Comparison of ENCODE assay signal across 14 mouse cellular contexts in genomic region chr19:43995427-43995826, GRCm38 (mm10). TPM values are rescaled to one million over a fixed set of nuclear protein-coding genes. Genes with fewer than 3 reads are reported as not detected.
"Had no signal": no experiment of that assay in that cellular context is flagged by ENCODE, and none has a peak within 500 bp of the region (broad histone marks: within the 10 kb centered on the region; RNA-seq: fewer than 3 reads in every experiment).

No protein-coding gene starts in this region.

- H3K4me2 ChIP-seq: limb, embryonic 15.5 days; liver, embryonic 12.5 days; midbrain, embryonic 13.5 days; neural tube, embryonic 15.5 days had no signal

- H3K4me1 ChIP-seq: limb, embryonic 15.5 days; midbrain, embryonic 13.5 days; neural tube, embryonic 15.5 days had no signal

- H3K4me3 ChIP-seq: limb, embryonic 15.5 days; liver, embryonic 12.5 days; midbrain, embryonic 13.5 days; neural tube, embryonic 15.5 days had no signal

- H3K27ac ChIP-seq: limb, embryonic 15.5 days; liver, embryonic 12.5 days; midbrain, embryonic 13.5 days; neural tube, embryonic 15.5 days; stomach, postnatal 0 days had no signal

- H3K9me3 ChIP-seq: limb, embryonic 15.5 days; liver, embryonic 12.5 days; midbrain, embryonic 13.5 days; neural tube, embryonic 15.5 days had no signal

- H3K27me3 ChIP-seq: limb, embryonic 15.5 days; liver, embryonic 12.5 days; midbrain, embryonic 13.5 days; neural tube, embryonic 15.5 days had no signal

- ATAC-seq: intestine, postnatal 0 days; liver, embryonic 12.5 days; midbrain, embryonic 13.5 days had no signal

- H3K36me3 ChIP-seq: limb, embryonic 15.5 days; liver, embryonic 12.5 days; midbrain, embryonic 13.5 days; neural tube, embryonic 15.5 days had no signal

- DNase-seq: kidney, adult 8-10 months; kidney, postnatal 25 days; layer of hippocampus, postnatal 36 days; thymus, adult 18-20 months; thymus, postnatal 14 days had no signal

- H3K9ac ChIP-seq: limb, embryonic 15.5 days; liver, embryonic 12.5 days; midbrain, embryonic 13.5 days; neural tube, embryonic 15.5 days had no signal

RNA-seq across cellular contexts. Expression of gene Cpn1, which starts 9.1 kb away (rescaled TPM):
- polyA plus RNA-seq: limb, embryonic 11.5 days had no signal

RNA-seq across cellular contexts. Expression of gene Cyp2c23, which starts 33.6 kb away (rescaled TPM):
- total RNA-seq: layer of hippocampus, postnatal 36 days; midbrain, postnatal 0 days had no signal
- polyA plus RNA-seq: midbrain, postnatal 0 days; neural tube, embryonic 11.5 days; neural tube, embryonic 15.5 days had no signal
